Mouse (Mus musculus): ENCODE measurements around the gene Cfap221. TPM values are rescaled to one million over a fixed set of nuclear protein-coding genes. Genes with fewer than 3 reads are reported as not detected.
A peak's percentile ranks its signal among the peaks of the same experiment; 100 is the strongest.

The Cfap221 gene
- total RNA-seq (2015) (not detected in 2 replicates), total RNA-seq (2017) (not detected in 2 replicates)

- peak; percentile 93 for ATAC-seq (replicated peaks; ENCODE audit: poor library complexity)
Observed at GRCm38 (mm10) chr1:119996798-119997581, at the start of gene Cfap221. Gene Cfap221 (minus strand): TSS chr1:119997234.

DNA sequence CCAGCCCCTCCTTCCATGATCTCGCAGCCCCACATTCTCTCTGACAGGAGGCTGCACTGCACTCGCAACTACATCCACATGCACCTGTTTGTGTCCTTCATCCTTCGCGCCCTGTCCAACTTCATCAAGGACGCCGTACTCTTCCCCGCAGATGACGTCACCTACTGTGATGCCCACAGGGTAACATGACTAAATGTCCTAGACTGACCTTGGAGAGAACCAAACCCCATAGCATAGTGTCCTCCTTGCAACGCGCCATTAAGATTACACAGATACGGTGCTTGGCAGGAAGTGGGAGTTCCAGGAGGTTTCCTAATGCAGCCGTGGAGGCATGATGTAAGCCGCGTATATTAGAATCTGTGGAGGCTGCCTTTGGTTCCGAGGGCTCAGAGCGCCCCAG is 47.5 kb upstream of the Cfap221 start:
- peak; percentile 88 for ATAC-seq (replicated peaks; ENCODE audit: poor library complexity)

DNA sequence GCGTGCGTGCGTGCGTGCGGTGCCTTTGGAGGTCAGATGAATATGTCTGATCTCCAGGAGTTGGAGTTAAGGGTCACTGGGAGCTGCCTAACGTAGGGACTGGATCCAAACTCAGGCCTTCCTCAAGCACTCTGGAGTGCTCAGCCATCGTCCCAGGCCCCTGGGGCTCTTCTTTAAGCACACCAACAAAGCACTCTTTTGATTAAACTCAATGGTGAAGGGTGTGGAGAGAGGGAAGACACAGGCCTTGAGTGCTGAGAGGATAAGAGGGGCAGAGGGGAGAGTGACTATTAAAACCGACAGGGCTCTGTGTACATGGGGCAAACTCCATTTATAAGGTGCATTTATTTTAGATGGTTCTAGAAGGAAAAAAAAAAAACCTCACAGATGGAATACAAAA is 45.4 kb upstream of the Cfap221 start:
- no peak for ATAC-seq (replicated peaks; ENCODE audit: poor library complexity)

DNA sequence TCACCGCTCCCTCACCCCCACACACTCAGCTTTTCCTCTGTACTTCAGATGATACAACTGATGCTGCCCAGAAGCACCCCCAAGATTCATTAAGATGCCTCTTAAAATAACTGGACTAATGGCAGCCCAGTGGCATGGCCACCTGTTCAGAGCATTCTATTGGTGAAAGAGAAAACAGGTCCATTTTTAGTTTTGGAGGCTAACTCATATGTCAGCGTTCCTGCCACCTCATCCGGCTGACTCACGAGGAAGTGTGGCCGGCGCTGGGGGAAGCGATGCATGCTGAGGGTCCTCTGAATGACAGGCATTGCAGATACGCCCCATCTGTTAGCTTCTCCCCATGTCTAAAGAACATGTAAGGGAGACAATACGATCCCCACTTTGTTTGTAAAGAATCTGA is 41.6 kb upstream of the Cfap221 start:
- ATAC-seq (replicated peaks; ENCODE audit: poor library complexity), result 0 out of 2 replicates have a peak, but pooled peaks have one; percentile 35

DNA sequence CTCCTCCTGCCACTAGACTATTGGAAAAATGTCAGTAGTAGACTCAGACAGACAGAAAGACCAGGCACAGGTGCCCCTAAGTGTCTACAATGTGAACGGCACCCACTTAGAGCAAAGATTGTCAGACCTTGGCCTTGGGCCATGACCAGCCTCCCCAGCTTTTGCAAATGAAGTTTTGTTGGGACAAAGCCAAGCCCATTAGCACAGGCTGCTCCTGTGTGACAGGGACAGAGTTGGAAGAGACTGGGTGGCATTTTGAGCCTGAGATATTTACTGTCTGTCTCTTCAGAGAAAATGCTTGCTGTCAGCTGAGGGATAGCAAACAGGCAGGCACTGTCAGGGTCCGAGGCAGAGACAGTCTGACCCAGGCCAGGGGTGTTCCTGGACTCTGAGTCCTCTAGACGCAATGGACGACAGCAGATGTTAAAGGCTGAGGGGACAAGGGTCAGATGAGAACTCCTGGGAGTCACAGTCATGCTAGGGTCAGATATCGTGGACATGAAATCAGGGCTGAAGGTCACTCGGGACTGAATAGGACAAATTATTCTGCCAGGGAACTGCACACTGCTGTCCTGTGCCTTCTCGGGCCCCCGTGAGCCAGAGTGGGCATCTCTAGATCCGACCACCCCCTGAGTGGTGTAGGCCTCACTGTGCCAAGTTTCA is 40.1 kb upstream of the Cfap221 start:
- 0 out of 2 replicates have a peak, but pooled peaks have one; percentile 7 for ATAC-seq (replicated peaks; ENCODE audit: poor library complexity)

DNA sequence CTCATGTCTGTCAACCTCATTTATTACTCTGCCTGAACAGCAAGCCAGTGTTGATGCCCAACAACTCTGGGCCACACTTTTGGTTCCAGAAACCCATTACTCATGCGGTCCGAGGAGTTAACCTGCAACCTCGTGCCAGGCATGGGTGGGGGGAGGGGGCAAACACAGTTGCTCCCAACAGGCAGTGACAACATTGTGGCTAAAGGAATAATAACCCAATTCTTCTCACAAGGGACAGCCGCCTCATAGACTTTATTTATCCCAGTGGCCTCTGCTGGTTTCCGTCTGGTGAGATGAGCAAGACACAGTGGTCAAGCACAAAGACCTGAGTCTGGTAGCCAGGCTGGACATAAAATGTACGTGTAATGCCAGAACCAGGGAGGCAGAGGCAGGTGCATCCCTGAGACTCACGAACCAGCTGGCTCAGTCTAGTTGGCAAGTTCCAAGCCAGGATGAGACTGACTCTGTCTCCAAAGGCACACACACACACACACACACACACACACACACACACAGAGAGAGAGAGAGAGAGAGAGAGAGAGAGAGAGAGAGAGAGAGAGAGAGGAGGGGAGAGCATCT is 38.5 kb upstream of the Cfap221 start:
- ATAC-seq (replicated peaks; ENCODE audit: poor library complexity), result no peak

DNA sequence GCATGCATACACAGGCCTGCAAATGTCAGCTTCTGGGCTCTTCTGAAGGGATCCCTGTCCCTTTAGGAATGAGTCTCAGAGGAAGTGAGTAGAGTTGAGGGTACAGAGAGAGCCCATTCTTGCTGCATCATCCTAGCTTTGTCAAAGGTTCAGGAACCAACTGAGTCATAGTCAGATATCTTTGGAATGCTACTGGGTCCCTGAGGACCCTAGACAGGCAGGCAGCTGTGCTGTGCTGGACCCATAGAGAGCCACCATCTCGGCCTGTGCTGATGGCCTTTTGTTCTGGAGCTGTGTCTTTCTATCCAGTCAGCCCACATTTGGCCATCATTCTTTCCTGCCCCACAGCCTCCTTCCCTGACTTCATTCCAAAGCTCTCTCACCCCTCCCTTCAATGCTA is 37.8 kb upstream of the Cfap221 start:
- ATAC-seq (replicated peaks; ENCODE audit: poor library complexity), result no peak

DNA sequence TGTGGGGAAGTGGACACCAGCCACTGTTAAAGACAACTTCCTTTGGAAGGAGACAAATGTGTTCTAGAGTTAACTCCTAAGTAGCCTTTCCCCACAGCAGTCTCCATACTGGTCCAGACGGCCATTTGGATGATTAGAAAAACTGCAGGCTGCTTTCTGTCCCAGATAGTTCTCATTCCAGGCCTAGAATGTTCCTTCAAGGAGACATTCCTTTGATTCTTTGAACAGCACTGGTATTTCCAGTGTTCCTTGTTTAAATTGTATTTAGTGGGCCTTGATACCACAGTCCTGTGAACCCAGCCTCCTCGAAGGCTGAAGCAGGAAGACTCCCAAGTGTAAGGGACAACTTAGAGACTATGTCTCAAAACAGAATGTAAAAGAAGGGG is 36.4 kb upstream of the Cfap221 start:
- ATAC-seq (replicated peaks; ENCODE audit: poor library complexity), result no peak

DNA sequence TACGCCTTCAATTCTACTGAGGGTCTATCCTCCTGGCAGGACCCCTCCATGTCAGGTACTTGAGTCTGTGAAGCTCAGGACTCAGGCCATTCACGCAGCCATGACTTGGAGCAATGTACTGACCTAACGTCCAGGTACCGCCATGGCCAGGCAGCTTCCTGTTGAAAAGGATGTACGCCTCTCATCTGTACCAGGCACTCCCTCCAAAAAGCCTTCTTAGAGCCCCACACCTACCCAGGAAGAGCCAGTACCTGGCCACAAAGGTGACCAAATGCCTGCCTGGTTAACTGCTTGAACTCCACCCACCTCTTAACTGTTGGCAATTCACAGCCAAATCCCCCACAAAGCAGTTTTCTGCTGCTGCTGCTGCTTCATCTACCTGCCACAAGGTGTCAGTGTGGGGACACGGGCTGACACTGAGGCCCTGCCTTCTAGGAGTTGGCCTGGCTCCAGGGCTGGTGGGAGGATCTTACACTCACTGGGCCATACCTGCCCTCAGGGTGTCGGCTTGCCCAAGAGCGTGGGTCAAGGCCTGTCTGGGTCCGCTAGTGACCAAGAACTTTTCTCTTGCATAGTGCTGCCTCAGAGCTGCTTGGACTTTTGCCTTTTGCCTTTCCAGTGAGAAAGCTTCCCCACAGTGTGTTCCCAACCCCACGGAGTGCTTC is 35.9 kb upstream of the Cfap221 start:
- ATAC-seq (replicated peaks; ENCODE audit: poor library complexity), result peak; percentile 95

- no peak for ATAC-seq (replicated peaks; ENCODE audit: poor library complexity)
Observed at GRCm38 (mm10) chr1:120030474-120030873, 33.4 kb upstream of the Cfap221 start.

- 0 out of 2 replicates have a peak, but pooled peaks have one; percentile 21 for ATAC-seq (replicated peaks; ENCODE audit: poor library complexity)
Observed at GRCm38 (mm10) chr1:120027693-120028092, 30.7 kb upstream of the Cfap221 start.

DNA sequence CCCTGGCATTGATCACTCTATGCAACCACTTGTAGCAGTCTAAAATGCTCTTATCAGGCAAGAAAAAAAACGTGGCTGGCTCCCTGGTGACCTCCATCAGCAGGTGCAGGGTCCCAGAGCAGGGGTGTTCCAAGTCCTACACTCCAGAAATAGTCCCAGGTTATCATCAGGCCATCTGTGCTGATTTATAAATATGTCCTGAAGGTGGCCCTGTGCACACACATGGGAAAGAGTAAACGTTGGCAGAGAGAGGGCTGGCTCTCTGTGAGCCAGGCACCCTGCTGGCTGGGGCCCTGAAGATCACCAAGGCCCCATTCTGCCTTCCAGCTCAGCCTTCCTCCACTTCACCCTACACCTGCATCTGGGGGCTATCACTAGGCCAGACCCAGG is 28.0 kb upstream of the Cfap221 start:
- ATAC-seq (replicated peaks; ENCODE audit: poor library complexity), result no peak

DNA sequence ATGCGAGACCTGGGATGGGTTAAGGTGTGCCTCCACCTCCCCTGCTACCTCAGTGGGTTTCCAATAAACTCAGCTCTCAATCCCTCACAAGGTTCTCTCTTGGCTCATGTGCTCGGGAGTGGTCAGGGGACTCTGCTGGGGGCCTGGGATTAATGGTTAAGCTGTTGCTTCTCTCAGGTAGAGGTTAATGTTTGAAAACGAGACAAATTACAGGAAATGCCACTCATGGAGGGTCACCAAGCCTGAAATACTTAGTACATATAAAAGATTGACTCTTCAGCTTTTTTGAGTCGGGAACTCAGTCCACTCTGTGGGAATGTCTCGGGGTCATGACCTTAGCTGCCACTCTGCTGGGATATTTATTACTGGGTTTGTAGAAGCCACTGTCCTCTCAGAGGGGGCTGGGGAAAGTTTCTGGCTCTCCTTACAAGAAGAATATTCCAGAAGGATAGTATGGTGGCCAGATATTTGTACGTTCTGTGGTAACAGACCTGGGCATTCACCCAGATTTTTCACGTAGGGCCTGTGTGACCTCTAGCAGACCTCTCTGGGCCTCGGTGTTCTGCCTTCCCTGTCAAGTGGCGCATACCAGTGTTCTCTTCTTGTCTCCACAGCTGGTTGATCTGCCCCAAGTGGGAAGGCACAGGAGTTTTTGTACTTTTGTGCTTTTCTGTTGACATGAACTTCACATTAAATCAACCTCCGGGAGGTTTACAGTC is 27.5 kb upstream of the Cfap221 start:
- ATAC-seq (replicated peaks; ENCODE audit: poor library complexity), result no peak

DNA sequence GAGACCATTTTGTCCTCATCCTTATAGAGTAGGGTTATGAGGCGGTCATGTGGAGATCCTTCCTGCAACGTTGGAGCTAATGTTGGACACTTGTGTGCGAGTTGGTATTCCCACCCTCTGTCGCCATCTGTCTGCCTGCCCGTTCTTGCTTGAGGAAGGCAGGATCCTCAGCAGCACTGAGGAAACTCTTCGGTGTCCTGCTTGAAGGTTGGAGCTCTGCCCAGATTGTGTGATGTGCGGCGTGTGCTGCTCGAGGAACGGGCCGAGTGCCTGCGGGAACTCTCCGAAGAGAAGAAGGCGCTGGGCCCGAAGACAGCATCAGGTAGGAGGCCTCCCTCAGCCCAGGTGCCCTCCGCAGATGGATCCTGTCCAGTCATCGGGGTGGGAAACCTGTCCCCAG is 24.9 kb upstream of the Cfap221 start:
- no peak for ATAC-seq (replicated peaks; ENCODE audit: poor library complexity)

GRCm38 (mm10) chr1:120020322-120020897 is 23.4 kb upstream of the Cfap221 start:
- peak; percentile 35 for ATAC-seq (replicated peaks; ENCODE audit: poor library complexity)

- ATAC-seq (replicated peaks; ENCODE audit: poor library complexity), result peak; percentile 59
Observed at GRCm38 (mm10) chr1:120019428-120019827, 22.4 kb upstream of the Cfap221 start.

DNA sequence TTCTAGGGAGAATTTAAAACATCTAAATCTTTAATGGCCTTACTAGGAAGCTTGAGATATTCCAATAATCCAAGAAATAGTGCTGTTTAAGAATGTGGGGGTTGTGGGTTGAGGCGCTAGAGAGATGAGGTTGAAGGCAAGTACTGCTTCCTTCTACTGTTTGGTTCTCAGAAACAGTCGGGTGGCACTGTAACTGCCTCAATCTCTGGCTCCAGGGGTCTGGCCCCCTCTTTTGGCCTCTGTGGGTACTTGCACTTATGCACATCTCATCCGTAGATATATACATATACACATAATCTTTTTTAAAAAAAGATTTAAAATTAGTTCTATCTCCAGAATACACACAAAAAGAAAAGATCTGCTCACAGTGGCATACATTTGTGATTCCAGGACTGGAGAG is 21.9 kb upstream of the Cfap221 start:
- ATAC-seq (replicated peaks; ENCODE audit: poor library complexity), result no peak

DNA sequence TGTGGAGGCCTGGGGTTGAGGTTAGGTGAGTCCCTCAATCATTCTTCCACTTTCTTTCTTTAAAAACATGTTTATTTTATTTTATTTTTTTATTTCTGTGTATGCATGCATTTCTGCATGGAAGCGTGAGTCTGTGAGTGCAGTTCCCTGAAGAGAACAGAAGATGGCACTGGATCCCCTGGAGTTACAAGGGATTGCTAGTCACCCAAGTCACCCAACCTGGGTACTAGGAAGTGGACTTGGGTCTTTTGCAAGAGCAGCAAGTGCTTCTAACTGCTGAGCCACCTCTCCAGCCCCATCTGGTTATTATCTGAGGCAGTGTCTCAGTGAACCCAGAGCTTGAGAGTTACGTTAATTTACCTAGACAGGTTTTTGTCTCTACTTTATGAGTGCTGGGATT is 19.2 kb upstream of the Cfap221 start:
- ATAC-seq (replicated peaks; ENCODE audit: poor library complexity), result peak; percentile 74

DNA sequence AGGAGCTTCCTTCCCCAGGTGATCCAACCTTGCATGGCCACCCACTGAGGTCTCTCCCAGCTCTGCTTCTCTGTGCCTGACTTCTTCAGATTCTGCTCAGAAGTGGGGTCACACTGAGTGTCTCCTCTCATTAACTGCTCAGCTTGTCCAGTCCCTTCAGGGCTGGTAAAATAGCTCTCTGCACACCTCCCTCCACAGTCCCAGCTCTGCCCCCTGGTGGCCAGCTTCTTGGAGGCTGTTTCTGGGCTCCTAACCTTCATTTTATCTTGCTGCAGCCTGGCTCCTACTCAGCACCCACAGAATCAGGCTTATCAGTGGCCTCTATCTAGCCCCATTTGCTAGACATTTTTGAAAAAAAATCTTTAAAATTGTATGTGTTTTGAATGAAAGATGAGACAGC is 16.1 kb upstream of the Cfap221 start:
- peak; percentile 81 for ATAC-seq (replicated peaks; ENCODE audit: poor library complexity)

DNA sequence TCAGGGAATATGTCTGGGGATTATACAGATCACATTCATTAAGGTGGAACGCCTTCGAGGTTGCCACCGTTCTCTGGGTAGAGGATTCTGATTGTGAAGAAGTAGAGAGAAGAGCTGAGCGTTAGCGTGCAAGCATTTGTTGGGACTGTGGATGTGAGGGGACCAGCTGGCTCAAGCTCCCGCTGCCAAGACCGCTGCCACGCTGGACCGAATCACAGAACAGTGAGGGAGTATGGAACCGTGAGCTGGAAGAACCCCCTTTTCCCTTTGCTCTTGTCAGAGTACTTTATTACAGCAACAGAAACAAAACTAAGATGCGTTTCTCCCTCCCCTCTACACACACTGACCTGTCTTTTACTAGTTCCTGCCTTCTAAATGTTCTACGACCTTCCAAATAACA is 15.6 kb upstream of the Cfap221 start:
- ATAC-seq (replicated peaks; ENCODE audit: poor library complexity), result no peak
